Mouse (Mus musculus) midbrain, embryonic 10.5 days (tissue): ENCODE data around the gene Ctdspl2. TPM values are rescaled to one million over a fixed set of nuclear protein-coding genes. Genes with fewer than 3 reads are reported as not detected.
"Not testable (repeated sequence)": the region's sequence is repeated elsewhere in the genome, so short reads cannot be mapped to it uniquely, and the experiment has no call there.

ENCODE experiments used
- DNase-seq: peaks from one replicate; pipeline ENCODE4 v3.0.0-alpha.2; 2017; ENCODE audit warnings: low spot score
- H3K27ac ChIP-seq: fragments of 300-500 bp; sonication (generic); replicated peaks from 2 replicates; pipeline ENCODE4 v1.5.1; 2016; ENCODE audit warnings: mild to moderate bottlenecking
- H3K27me3 ChIP-seq: fragments of 300-500 bp; sonication (generic); 2 replicates; pipeline ENCODE4 v1.6.1; 2016; ENCODE audit warnings: low read depth, mild to moderate bottlenecking; ENCODE audit not compliant: poor library complexity, severe bottlenecking
- H3K36me3 ChIP-seq: fragments of 300-500 bp; sonication (generic); 2 replicates; pipeline ENCODE4 v1.6.1; 2016; ENCODE audit warnings: mild to moderate bottlenecking, moderate library complexity
- H3K4me1 ChIP-seq: fragments of 300-500 bp; sonication (generic); 2 replicates; pipeline ENCODE4 v1.6.1; 2016
- H3K4me3 ChIP-seq: fragments of 300-500 bp; sonication (generic); 2 replicates; pipeline ENCODE4 v1.5.1; 2016; ENCODE audit warnings: mild to moderate bottlenecking, moderate library complexity
- H3K9me3 ChIP-seq: fragments of 300-500 bp; sonication (generic); replicated peaks from 2 replicates; pipeline ENCODE4 v1.6.1; 2016; ENCODE audit warnings: mild to moderate bottlenecking
- WGBS: fragments of 180-500 bp; shearing (Covaris S2); methylation state at CpG from one replicate; pipeline ENCODE4 v1.1.7; 2016; 5-methylcytosine and 5-hydroxymethylcytosine counted together
- polyA plus RNA-seq: library from polyadenylated mRNA; unstranded; fragments of >200 nt; fragmentation: Nextera tagmentation; extraction: Ambion mirVana; gene quantifications from 2 replicates; pipeline ENCODE4 v1.2.1, GENCODE M21; 2016

The Ctdspl2 gene
- polyA plus RNA-seq, result 55.6 and 59.1 TPM in 2 replicates

GRCm38 (mm10) chr2:121955765-121956223, at the start of gene Ctdspl2, which contains the start of gene Mageb3:
Ctdspl2 (plus strand) TSS chr2:121956001.
Mageb3 (minus strand) TSS chr2:121956092.
- peaks cover 4% of the 10 kb centered on the region; the same call in 1 of the 2 replicates for H3K27me3 ChIP-seq
- H3K9me3 ChIP-seq, result no peaks in the 10 kb centered on the region
- peak; percentile 95 for DNase-seq
- H3K4me1 ChIP-seq, result peaks cover 23% of the 10 kb centered on the region
- under 1% methylated on average over 48 of the region's 48 CpGs for WGBS
- H3K36me3 ChIP-seq, result peaks cover 13% of the 10 kb centered on the region
- H3K27ac ChIP-seq, result peak within 1 kb of the TSS; percentile 94
- H3K4me3 ChIP-seq, result peak within 1 kb of the TSS; percentile 94

GRCm38 (mm10) chr2:121909975-121910374, 45.8 kb upstream of the Ctdspl2 start:
- no peak overlapping the region for H3K27ac ChIP-seq
- peaks cover 43% of the 10 kb centered on the region for H3K36me3 ChIP-seq
- no peak overlapping the region for H3K4me3 ChIP-seq
- 93% methylated on average over 3 of the region's 3 CpGs for WGBS
- H3K27me3 ChIP-seq, result no peaks in the 10 kb centered on the region
- no peak for DNase-seq
- H3K4me1 ChIP-seq, result no peaks in the 10 kb centered on the region
- no peaks in the 10 kb centered on the region for H3K9me3 ChIP-seq

GRCm38 (mm10) chr2:121916047-121916970, 39.5 kb upstream of the Ctdspl2 start:
- H3K4me1 ChIP-seq, result no peaks in the 10 kb centered on the region
- no peak for DNase-seq
- H3K9me3 ChIP-seq, result no peaks in the 10 kb centered on the region
- peaks cover 18% of the 10 kb centered on the region for H3K36me3 ChIP-seq
- no peaks in the 10 kb centered on the region for H3K27me3 ChIP-seq
- no peak overlapping the region for H3K4me3 ChIP-seq
- no peak overlapping the region for H3K27ac ChIP-seq
- 94% methylated on average over 5 of the region's 5 CpGs for whole genome bisulfite sequencing

GRCm38 (mm10) chr2:121937624-121938023, 18.2 kb upstream of the Ctdspl2 start:
- not testable (repeated sequence) for H3K9me3 ChIP-seq, H3K4me3 ChIP-seq, H3K27me3 ChIP-seq, DNase-seq, H3K4me1 ChIP-seq, H3K27ac ChIP-seq
- 81% methylated on average over 2 of the region's 2 CpGs for WGBS
- peaks cover 11% of the 10 kb centered on the region; the same call in 1 of the 2 replicates for H3K36me3 ChIP-seq

- DNase-seq, result no peak
- Histone ChIP-seq H3K36me3 (no peaks in the 10 kb centered on the region), H3K27me3 (no peaks in the 10 kb centered on the region), H3K27ac (no peak overlapping the region), H3K4me1 (no peaks in the 10 kb centered on the region), H3K9me3 (no peaks in the 10 kb centered on the region), H3K4me3 (no peak overlapping the region)
- 89% methylated on average over 3 of the region's 3 CpGs for WGBS
Observed at GRCm38 (mm10) chr2:121943364-121943763, 12.4 kb upstream of the Ctdspl2 start.

GRCm38 (mm10) chr2:121954971-121955656, 687 bp upstream of the Ctdspl2 start:
- Histone ChIP-seq H3K27me3 (peaks cover 4% of the 10 kb centered on the region; the same call in 1 of the 2 replicates), H3K9me3 (no peaks in the 10 kb centered on the region), H3K4me1 (peaks cover 23% of the 10 kb centered on the region), H3K36me3 (peaks cover 6% of the 10 kb centered on the region), H3K27ac (peak overlapping the region; percentile 94), H3K4me3 (peak overlapping the region; percentile 94)
- WGBS, result 21% methylated on average over 10 of the region's 10 CpGs
- peak; percentile 15 for DNase-seq

GRCm38 (mm10) chr2:121956224-121957018, 620 bp downstream of the Ctdspl2 start:
- peaks cover 4% of the 10 kb centered on the region; the same call in 1 of the 2 replicates for H3K27me3 ChIP-seq
- peaks cover 23% of the 10 kb centered on the region for H3K4me1 ChIP-seq
- peak overlapping the region; percentile 94 for H3K27ac ChIP-seq
- DNase-seq, result peak; percentile 97
- H3K4me3 ChIP-seq, result peak overlapping the region; percentile 94
- WGBS, result under 1% methylated on average over 47 of the region's 47 CpGs
- H3K36me3 ChIP-seq, result peaks cover 20% of the 10 kb centered on the region
- H3K9me3 ChIP-seq, result no peaks in the 10 kb centered on the region

- peaks cover 28% of the 10 kb centered on the region for H3K36me3 ChIP-seq
- H3K9me3 ChIP-seq, result no peaks in the 10 kb centered on the region
- WGBS, result 16% methylated on average over 8 of the region's 8 CpGs
- peak overlapping the region; percentile 94 for H3K4me3 ChIP-seq
- peak overlapping the region; percentile 94 for H3K27ac ChIP-seq
- H3K27me3 ChIP-seq, result peaks cover 4% of the 10 kb centered on the region; the same call in 1 of the 2 replicates
- DNase-seq, result no peak
- H3K4me1 ChIP-seq, result peaks cover 23% of the 10 kb centered on the region
Observed at GRCm38 (mm10) chr2:121957216-121957792, 1.5 kb downstream of the Ctdspl2 start.

- Histone ChIP-seq H3K27ac (no peak overlapping the region), H3K36me3 (peaks cover 88% of the 10 kb centered on the region), H3K4me1 (no peaks in the 10 kb centered on the region), H3K27me3 (no peaks in the 10 kb centered on the region), H3K9me3 (no peaks in the 10 kb centered on the region), H3K4me3 (no peak overlapping the region)
- 86% methylated on average over 1 of the region's 1 CpGs for WGBS
- DNase-seq, result no peak
Observed at GRCm38 (mm10) chr2:121995738-121996137, 39.9 kb downstream of the Ctdspl2 start.

GRCm38 (mm10) chr2:122008832-122009231, 53.0 kb downstream of the Ctdspl2 start:
- Histone ChIP-seq H3K4me3 (no peak overlapping the region), H3K4me1 (no peaks in the 10 kb centered on the region), H3K27me3 (no peaks in the 10 kb centered on the region), H3K27ac (no peak overlapping the region), H3K9me3 (no peaks in the 10 kb centered on the region), H3K36me3 (peaks cover 81% of the 10 kb centered on the region)
- DNase-seq, result no peak
- WGBS, result 94% methylated on average over 3 of the region's 3 CpGs

- peaks cover 75% of the 10 kb centered on the region for H3K36me3 ChIP-seq
- H3K27me3 ChIP-seq, result no peaks in the 10 kb centered on the region
- no peaks in the 10 kb centered on the region for H3K4me1 ChIP-seq
- no peak for DNase-seq
- no peaks in the 10 kb centered on the region for H3K9me3 ChIP-seq
- WGBS, result 92% methylated on average over 7 of the region's 7 CpGs
- H3K4me3 ChIP-seq, result no peak overlapping the region
- no peak overlapping the region for H3K27ac ChIP-seq
Observed at GRCm38 (mm10) chr2:122011441-122011840, 55.6 kb downstream of the Ctdspl2 start.

- no peaks in the 10 kb centered on the region for H3K4me1 ChIP-seq
- peaks cover 21% of the 10 kb centered on the region for H3K36me3 ChIP-seq
- H3K4me3 ChIP-seq, result no peak overlapping the region
- WGBS, result 63% methylated on average over 1 of the region's 1 CpGs
- no peaks in the 10 kb centered on the region for H3K27me3 ChIP-seq
- no peaks in the 10 kb centered on the region for H3K9me3 ChIP-seq
- no peak overlapping the region for H3K27ac ChIP-seq
- DNase-seq, result no peak
Observed at GRCm38 (mm10) chr2:122018705-122019104, 62.9 kb downstream of the Ctdspl2 start.
